Mouse (Mus musculus): ENCODE data around the gene Klhl26.

The Klhl26 gene

GRCm38 (mm10) chr8:70501820-70502529, 25.2 kb upstream of the Klhl26 start:
- no peak for DNase-seq (ENCODE audit: low spot score in 2 of 2)

DNA sequence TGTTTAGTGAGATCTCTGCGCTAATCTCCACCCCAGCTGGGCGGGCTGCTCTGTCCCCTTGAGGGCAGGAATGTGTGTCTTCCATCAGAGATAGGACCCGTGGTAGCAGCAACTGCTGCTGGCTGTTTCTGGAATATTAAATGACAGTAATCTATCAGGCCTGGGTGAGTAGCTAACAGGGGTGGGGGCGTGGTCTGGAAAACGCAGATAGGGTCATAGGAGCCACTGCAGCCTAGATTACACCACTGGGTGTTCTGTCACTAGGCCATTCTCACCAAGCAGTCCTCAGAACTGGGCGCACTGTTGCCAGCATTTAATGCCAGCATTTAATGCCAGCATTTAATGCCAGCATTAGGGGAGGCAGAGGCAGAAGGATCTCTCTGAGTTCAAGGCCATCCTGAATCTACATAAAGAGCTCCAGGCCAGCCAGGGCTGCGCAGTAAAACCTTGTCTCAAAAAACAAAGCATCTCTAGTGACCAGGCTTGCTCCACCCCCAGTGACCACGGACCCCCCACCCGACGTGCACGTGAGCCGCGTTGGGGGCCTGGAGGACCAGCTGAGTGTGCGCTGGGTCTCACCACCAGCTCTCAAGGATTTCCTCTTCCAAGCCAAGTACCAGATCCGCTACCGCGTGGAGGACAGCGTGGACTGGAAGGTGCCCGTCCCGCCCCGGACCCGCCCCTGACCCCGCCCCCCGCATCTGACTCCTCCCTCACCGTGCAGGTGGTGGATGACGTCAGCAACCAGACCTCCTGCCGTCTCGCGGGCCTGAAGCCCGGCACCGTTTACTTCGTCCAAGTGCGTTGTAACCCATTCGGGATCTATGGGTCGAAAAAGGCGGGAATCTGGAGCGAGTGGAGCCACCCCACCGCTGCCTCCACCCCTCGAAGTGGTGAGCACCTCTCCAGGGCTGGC, 23.9 kb upstream of the Klhl26 start:
- peak in 1 of 2 experiments; percentile 58 for DNase-seq (ENCODE audit: low spot score in 2 of 2)

- no peak for DNase-seq (ENCODE audit: low spot score in 2 of 2)
Observed at GRCm38 (mm10) chr8:70495771-70496062, 18.9 kb upstream of the Klhl26 start.

GRCm38 (mm10) chr8:70495001-70495770, 18.4 kb upstream of the Klhl26 start:
- no peak for DNase-seq (ENCODE audit: low spot score in 2 of 2)

- DNase-seq (ENCODE audit: low spot score in 2 of 2): peak; percentile 45 to 47
Observed at GRCm38 (mm10) chr8:70494416-70494945, 17.7 kb upstream of the Klhl26 start.

- no peak for DNase-seq (ENCODE audit: low spot score in 2 of 2)
Observed at GRCm38 (mm10) chr8:70493692-70494415, 17.1 kb upstream of the Klhl26 start.

GRCm38 (mm10) chr8:70492664-70493640, 16.2 kb upstream of the Klhl26 start, which contains the start of gene Crlf1:
Gene Crlf1, plus strand, starts transcription at chr8:70493158.
- no peak for DNase-seq (ENCODE audit: low spot score in 2 of 2)

DNA sequence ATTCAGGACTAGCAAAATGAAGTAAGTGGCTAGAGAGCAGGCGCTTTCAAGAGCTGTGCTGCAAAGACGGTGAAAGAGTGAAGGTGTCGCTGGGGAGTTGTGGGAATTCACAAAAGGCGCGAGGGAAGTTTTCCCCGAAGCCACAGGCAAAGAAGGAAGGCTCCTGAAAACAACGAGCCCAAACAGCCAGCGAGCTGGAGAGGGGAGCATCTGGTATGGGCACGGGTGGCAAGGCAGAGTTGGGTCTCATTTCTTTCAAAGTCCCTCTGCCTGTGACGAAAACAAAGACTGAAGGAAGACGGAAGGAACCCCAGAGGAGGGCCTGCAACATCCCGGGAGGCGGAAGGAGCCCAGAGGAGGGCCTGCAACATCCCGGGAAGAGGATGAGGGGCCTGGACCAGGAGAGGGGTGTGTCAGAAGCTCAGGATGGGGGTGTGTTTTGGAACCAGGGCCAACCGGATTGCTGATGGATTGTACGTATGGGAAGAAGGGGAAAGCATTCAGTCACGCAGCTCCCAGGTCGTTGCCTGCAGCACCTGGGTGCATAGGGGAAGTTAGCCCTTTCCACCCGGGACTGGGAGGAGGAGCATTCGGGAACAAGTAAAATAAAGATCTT, 14.2 kb upstream of the Klhl26 start:
- DNase-seq (ENCODE audit: low spot score in 2 of 2): no peak

DNA sequence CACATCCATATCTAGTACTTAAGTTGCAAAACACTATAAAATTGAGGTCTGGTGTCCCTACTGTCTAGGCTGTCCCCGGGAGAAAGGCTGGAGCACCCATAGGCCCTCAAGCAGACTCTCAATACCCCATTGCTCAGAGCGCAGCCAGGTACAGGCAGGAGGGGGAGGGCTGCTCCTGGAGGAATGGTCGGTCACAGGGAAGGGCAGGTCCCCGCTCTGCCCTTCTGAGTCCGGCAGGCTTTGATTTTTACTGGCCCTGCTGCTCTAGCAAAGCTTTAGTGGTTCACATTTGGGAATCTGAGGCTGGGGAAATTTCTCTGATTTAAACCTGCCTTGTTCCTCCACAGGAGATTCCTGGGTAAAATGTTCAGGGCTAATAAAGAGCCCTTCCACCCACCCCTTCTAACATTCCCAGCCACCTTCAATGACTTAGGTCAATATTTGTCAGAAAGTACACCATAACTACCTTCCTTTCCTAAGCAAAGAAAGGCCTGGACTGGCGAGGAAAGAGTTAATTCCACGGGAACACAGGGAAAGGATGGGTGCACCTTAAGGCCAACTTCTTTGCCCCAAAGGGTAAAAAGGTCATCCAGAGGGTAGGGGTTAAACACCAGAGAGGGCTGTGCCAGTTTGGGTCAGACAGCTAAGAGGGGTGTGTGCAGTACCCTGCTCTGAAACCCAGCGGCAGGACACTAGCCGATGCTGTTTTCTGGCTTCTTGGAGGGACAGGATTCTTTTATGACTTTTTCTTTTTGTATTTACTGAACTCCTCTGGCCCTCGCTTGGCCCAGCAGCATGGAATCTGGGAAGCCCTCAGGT, 13.5 kb upstream of the Klhl26 start:
- DNase-seq (ENCODE audit: low spot score in 2 of 2): no peak

DNA sequence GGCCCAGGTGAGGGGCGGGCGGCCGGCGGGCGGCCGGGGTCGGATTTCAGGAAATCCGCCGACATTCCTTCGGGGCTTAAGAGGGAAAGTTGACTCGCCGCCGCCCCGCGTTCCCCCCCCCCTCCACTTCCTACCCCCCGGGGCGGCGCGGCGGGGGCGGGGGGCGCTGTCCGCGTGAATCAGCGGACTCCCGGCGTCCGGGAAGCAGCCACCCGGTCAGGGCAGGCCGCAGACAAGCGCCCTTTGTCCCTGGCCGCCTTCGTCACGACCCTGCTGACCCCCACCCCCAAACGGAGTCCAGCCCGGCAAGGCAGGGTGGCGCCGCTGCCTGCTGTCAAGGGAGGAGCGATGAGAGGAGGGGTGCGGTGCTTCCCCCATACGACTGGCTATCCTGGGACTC, 12.8 kb upstream of the Klhl26 start:
- DNase-seq (ENCODE audit: low spot score in 2 of 2): no peak

- DNase-seq (ENCODE audit: low spot score in 2 of 2): no peak
Observed at GRCm38 (mm10) chr8:70488931-70489470, 12.2 kb upstream of the Klhl26 start.

DNA sequence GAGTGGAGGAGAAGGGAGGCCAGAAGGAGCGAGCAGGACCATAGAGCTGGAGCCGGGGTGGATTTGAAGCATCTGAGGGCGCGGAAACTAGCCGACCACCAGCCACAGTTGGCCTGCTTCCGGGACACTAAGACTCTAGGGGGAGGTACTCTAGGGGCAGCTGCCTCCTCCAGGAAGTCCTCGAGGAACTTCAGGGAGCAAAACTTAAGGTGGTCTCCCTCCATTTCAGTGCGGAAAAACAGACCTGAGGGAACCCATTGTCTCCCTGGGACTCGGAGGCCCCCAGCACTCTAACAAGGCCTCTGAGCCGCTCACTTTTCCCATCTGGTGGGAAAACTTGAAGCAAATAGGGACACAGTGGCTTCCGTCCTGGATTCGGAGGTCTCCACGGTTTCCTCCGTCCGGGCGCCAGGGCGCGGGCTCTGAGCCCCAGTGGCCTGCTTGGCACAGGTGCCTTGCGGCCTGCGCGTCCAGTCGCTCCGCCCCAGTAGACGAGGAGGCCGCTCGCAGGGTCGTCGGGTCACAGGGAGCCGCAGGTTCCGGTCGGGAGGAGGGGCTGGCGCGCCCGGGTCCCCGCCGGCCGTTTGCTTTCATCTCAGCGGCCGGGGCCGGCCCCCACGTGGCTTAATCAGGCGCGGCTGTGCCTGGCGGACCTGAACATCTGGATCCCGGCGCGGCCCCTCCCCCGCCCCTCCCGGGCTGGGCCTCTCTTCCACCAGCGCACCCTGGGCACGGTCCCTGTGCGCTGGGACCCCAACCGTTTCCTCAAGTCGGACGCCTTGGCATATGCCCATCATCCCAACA, 11.4 kb upstream of the Klhl26 start:
- peak; percentile 33 to 43 for DNase-seq (ENCODE audit: low spot score in 2 of 2)

- no peak for DNase-seq (ENCODE audit: low spot score in 2 of 2)
Observed at GRCm38 (mm10) chr8:70486941-70487520, 10.3 kb upstream of the Klhl26 start, which contains the start of gene Tmem59l. Gene Tmem59l, minus strand, starts transcription at chr8:70487358.

GRCm38 (mm10) chr8:70486191-70486681, 9.5 kb upstream of the Klhl26 start:
- no peak for DNase-seq (ENCODE audit: low spot score in 2 of 2)

DNA sequence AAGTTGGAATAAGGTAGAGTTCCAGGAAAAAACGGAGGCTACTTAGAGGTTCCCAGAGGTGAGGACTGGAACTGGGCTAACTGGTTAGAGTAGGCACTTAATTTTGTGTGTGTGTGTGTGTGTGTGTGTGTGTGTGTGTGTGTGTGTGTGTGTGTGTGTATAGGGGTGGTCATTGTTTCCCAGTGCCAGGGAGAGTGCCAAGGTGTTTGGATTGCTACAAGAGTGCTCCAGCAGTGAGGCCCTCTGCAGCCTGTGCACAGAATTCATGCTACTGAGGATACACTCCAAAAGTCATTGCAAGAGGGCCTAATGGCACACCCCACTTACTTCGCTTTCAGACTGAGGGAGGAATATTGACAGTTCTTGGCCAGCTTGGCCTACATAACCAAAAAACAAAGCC, 6.2 kb upstream of the Klhl26 start:
- DNase-seq (ENCODE audit: low spot score in 2 of 2): no peak

- DNase-seq (ENCODE audit: low spot score in 2 of 2): no peak
Observed at GRCm38 (mm10) chr8:70481908-70482307, 5.1 kb upstream of the Klhl26 start.

Data from natural killer cell, adult 2 months (primary cell).